Mouse (Mus musculus): ENCODE measurements around the gene Cnnm2. TPM values are rescaled to one million over a fixed set of nuclear protein-coding genes. Genes with fewer than 3 reads are reported as not detected.

Gene Cnnm2
- total RNA-seq, 1 experiment = 43.2 TPM

GRCm38 (mm10) chr19:46760375-46761160 lies 828 bp upstream of the Cnnm2 start:
- Histone ChIP-seq H3K9me3 (ENCODE audit: control insufficient read depth, insufficient read depth, low read depth, low read length) (no peaks in the 10 kb centered on the region), H3K27ac (ENCODE audit: insufficient read depth, low read depth, low read length, poor library complexity, severe bottlenecking) (peak overlapping the region; percentile 70; the same call in 1 of the 2 replicates)
- in situ Hi-C loops (cut with MboI; ENCODE audit: low sequenced_read_pairs in 2 of 2, unreplicated experiment in 2 of 2) = loop anchor here (5.0 to 10.0 kb wide), 3 partner anchors 104 to 224 kb away; no protein-coding TSS in a partner anchor

DNA sequence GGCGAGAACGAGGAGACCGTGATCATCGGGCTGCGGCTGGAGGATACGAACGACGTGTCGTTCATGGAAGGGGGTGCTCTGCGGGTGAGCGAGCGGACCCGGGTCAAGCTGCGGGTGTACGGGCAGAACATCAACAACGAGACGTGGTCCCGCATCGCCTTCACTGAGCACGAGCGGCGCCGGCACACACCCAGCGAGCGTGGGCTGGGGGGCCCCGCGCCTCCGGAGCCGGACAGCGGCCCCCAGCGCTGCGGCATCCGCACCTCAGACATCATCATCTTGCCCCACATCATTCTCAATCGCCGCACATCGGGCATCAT lies 535 bp downstream of the Cnnm2 start:
- in situ Hi-C loops (cut with MboI; ENCODE audit: low sequenced_read_pairs in 2 of 2, unreplicated experiment in 2 of 2) = loop anchor here (5.0 to 10.0 kb wide), 3 partner anchors 103 to 223 kb away; no protein-coding TSS in a partner anchor
- Histone ChIP-seq H3K9ac (ENCODE audit: insufficient read depth, low read depth, low read length, poor library complexity, severe bottlenecking) (peak overlapping the region; percentile 81), H3K27ac (ENCODE audit: insufficient read depth, low read depth, low read length, poor library complexity, severe bottlenecking) (0 out of 2 replicates have a peak overlapping the region, but pooled peaks have one; percentile 37), H3K4me3 (ENCODE audit: insufficient read depth in 1 of 2, low read depth in 1 of 2, low read length in 2 of 2, poor library complexity in 1 of 2, severe bottlenecking in 1 of 2) (peak overlapping the region; percentile 77 to 97), H3K4me1 (ENCODE audit: control insufficient read depth in 2 of 2, insufficient read depth in 2 of 2, low read length in 2 of 2, poor library complexity in 1 of 2) (peaks cover 5 to 6% of the 10 kb centered on the region in 2 experiments; a peak in 3 of 4 replicates), H3K9me3 (ENCODE audit: control insufficient read depth, insufficient read depth, low read depth, low read length) (no peaks in the 10 kb centered on the region), H3K36me3 (ENCODE audit: control insufficient read depth, insufficient read depth, low read length, poor library complexity, severe bottlenecking) (no peaks in the 10 kb centered on the region)
- TF ChIP-seq ZC3H11A (IDR thresholded peaks at IDR 0.05; ENCODE audit: borderline replicate concordance, low read depth, low read length) = no peak
- no peak for TF ChIP-seq CHD2 (IDR thresholded peaks at IDR 0.05; ENCODE audit: low read depth, low read length)
- no peak for TF ChIP-seq HCFC1 (IDR thresholded peaks at IDR 0.05; ENCODE audit: borderline replicate concordance, insufficient read depth, low read length)
- TF ChIP-seq ZNF384 (IDR thresholded peaks at IDR 0.05; ENCODE audit: low read depth, low read length) = no peak
- TF ChIP-seq MAFK (IDR thresholded peaks at IDR 0.05; ENCODE audit: insufficient read depth, low read depth, low read length) = no peak
- no peak for DNase-seq (ENCODE audit: low read depth, low spot score)

More at GRCm38 (mm10) chr19:46760375-46761160, 828 bp upstream of the Cnnm2 start:
- TF ChIP-seq ZC3H11A (IDR thresholded peaks at IDR 0.05; ENCODE audit: borderline replicate concordance, low read depth, low read length) (peak; percentile 73; the same call in 1 of the 2 replicates), HCFC1 (IDR thresholded peaks at IDR 0.05; ENCODE audit: borderline replicate concordance, insufficient read depth, low read length) (peak; percentile 57; the same call in 1 of the 2 replicates), ZNF384 (IDR thresholded peaks at IDR 0.05; ENCODE audit: low read depth, low read length) (no peak)
- Histone ChIP-seq H3K9ac (ENCODE audit: insufficient read depth, low read depth, low read length, poor library complexity, severe bottlenecking) (peak overlapping the region; percentile 45), H3K4me1 (ENCODE audit: control insufficient read depth in 2 of 2, insufficient read depth in 2 of 2, low read length in 2 of 2, poor library complexity in 1 of 2) (peaks cover 5 to 6% of the 10 kb centered on the region in 2 experiments; a peak in 3 of 4 replicates), H3K4me3 (ENCODE audit: insufficient read depth in 1 of 2, low read depth in 1 of 2, low read length in 2 of 2, poor library complexity in 1 of 2, severe bottlenecking in 1 of 2) (peak overlapping the region; percentile 66 to 86), H3K36me3 (ENCODE audit: control insufficient read depth, insufficient read depth, low read length, poor library complexity, severe bottlenecking) (no peaks in the 10 kb centered on the region)
- DNase-seq (ENCODE audit: low read depth, low spot score) = peak; percentile 86

DNA sequence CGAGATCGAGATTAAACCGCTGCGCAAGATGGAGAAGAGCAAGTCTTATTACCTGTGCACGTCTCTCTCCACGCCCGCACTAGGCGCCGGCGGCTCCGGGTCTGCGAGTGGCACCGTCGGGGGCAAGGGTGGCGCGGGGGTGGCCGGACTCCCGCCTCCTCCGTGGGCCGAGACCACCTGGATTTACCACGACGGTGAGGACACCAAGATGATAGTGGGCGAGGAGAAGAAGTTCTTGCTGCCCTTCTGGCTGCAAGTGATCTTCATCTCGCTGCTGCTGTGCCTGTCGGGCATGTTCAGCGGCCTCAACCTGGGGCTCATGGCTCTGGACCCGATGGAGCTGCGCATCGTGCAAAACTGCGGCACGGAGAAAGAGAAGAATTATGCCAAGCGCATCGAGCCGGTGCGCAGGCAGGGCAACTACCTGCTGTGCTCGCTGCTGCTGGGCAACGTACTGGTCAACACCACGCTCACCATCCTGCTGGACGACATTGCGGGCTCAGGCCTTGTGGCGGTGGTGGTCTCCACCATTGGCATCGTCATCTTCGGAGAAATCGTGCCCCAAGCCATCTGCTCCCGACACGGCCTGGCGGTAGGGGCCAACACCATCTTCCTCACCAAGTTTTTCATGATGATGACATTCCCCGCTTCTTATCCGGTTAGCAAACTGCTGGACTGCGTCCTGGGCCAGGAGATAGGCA lies 1.0 kb downstream of the Cnnm2 start:
- peak overlapping the region; percentile 77 to 97 for H3K4me3 ChIP-seq (ENCODE audit: insufficient read depth in 1 of 2, low read depth in 1 of 2, low read length in 2 of 2, poor library complexity in 1 of 2, severe bottlenecking in 1 of 2)
- H3K36me3 ChIP-seq (ENCODE audit: control insufficient read depth, insufficient read depth, low read length, poor library complexity, severe bottlenecking) = no peaks in the 10 kb centered on the region
- in situ Hi-C loops (cut with MboI; ENCODE audit: low sequenced_read_pairs in 2 of 2, unreplicated experiment in 2 of 2) = loop anchor here (5.0 to 10.0 kb wide), 3 partner anchors 102 to 222 kb away; no protein-coding TSS in a partner anchor
- peak overlapping the region; percentile 81 for H3K9ac ChIP-seq (ENCODE audit: insufficient read depth, low read depth, low read length, poor library complexity, severe bottlenecking)
- DNase-seq (ENCODE audit: low read depth, low spot score) = no peak
- H3K27ac ChIP-seq (ENCODE audit: insufficient read depth, low read depth, low read length, poor library complexity, severe bottlenecking) = no peak overlapping the region
- peaks cover 5 to 6% of the 10 kb centered on the region in 2 experiments; a peak in 3 of 4 replicates for H3K4me1 ChIP-seq (ENCODE audit: control insufficient read depth in 2 of 2, insufficient read depth in 2 of 2, low read length in 2 of 2, poor library complexity in 1 of 2)
- no peaks in the 10 kb centered on the region for H3K9me3 ChIP-seq (ENCODE audit: control insufficient read depth, insufficient read depth, low read depth, low read length)
- TF ChIP-seq ZNF384 (IDR thresholded peaks at IDR 0.05; ENCODE audit: low read depth, low read length) (no peak), ZC3H11A (IDR thresholded peaks at IDR 0.05; ENCODE audit: borderline replicate concordance, low read depth, low read length) (no peak), HCFC1 (IDR thresholded peaks at IDR 0.05; ENCODE audit: borderline replicate concordance, insufficient read depth, low read length) (no peak), CHD2 (IDR thresholded peaks at IDR 0.05; ENCODE audit: low read depth, low read length) (no peak), MAFK (IDR thresholded peaks at IDR 0.05; ENCODE audit: insufficient read depth, low read depth, low read length) (no peak)

- in situ Hi-C loops (cut with MboI; ENCODE audit: low sequenced_read_pairs in 2 of 2, unreplicated experiment in 2 of 2) = loop anchor here (5.0 to 10.0 kb wide), 3 partner anchors 102 to 222 kb away; no protein-coding TSS in a partner anchor
- H3K4me3 ChIP-seq (ENCODE audit: insufficient read depth in 1 of 2, low read depth in 1 of 2, low read length in 2 of 2, poor library complexity in 1 of 2, severe bottlenecking in 1 of 2) = peak overlapping the region; percentile 77 to 97
- H3K9me3 ChIP-seq (ENCODE audit: control insufficient read depth, insufficient read depth, low read depth, low read length) = no peaks in the 10 kb centered on the region
- H3K36me3 ChIP-seq (ENCODE audit: control insufficient read depth, insufficient read depth, low read length, poor library complexity, severe bottlenecking) = no peaks in the 10 kb centered on the region
- TF ChIP-seq HCFC1 (IDR thresholded peaks at IDR 0.05; ENCODE audit: borderline replicate concordance, insufficient read depth, low read length) (no peak), MAFK (IDR thresholded peaks at IDR 0.05; ENCODE audit: insufficient read depth, low read depth, low read length) (no peak), ZNF384 (IDR thresholded peaks at IDR 0.05; ENCODE audit: low read depth, low read length) (no peak; the same call in 1 of the 2 replicates), CHD2 (IDR thresholded peaks at IDR 0.05; ENCODE audit: low read depth, low read length) (no peak), ZC3H11A (IDR thresholded peaks at IDR 0.05; ENCODE audit: borderline replicate concordance, low read depth, low read length) (no peak)
- H3K9ac ChIP-seq (ENCODE audit: insufficient read depth, low read depth, low read length, poor library complexity, severe bottlenecking) = peak overlapping the region; percentile 81
- H3K4me1 ChIP-seq (ENCODE audit: control insufficient read depth in 2 of 2, insufficient read depth in 2 of 2, low read length in 2 of 2, poor library complexity in 1 of 2) = peaks cover 5 to 6% of the 10 kb centered on the region in 2 experiments; a peak in 3 of 4 replicates
- no peak overlapping the region for H3K27ac ChIP-seq (ENCODE audit: insufficient read depth, low read depth, low read length, poor library complexity, severe bottlenecking)
- no peak for DNase-seq (ENCODE audit: low read depth, low spot score)
These were observed 1.6 kb downstream of the Cnnm2 start for GRCm38 (mm10) chr19:46762992-46763342.

Data from ES-E14 (cell line).